Mouse (Mus musculus): ENCODE measurements around the gene Diras1.
A peak's percentile ranks its signal among the peaks of the same experiment; 100 is the strongest.

Diras1 gene

GRCm38 (mm10) chr10:81028219-81028618 is 2.8 kb upstream of the Diras1 start:
- no peak for DNase-seq (ENCODE audit: low spot score)

- DNase-seq (ENCODE audit: low spot score), result no peak
Measured at GRCm38 (mm10) chr10:81027331-81027730, 1.9 kb upstream of the Diras1 start.

DNA sequence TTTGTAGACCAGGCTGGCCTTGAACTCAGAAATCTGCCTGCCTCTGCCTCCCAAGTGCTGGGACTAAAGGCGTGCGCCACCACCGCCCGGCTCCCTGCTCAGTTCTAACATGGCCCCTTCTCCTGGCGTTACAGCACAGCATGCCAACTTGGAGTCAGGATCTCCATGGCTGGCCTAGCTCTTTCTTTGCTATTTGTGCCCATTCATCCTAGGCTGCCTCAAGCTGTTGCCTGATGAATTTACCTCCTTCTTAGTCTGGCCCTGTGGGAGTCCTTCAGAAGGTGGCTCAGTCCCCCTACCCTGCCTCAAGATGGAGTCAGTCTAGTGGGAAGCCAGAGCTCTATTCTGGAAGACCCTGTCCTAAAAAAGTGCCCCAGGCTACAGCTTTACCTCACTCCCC is 1.4 kb upstream of the Diras1 start:
- DNase-seq (ENCODE audit: low spot score), result no peak

DNA sequence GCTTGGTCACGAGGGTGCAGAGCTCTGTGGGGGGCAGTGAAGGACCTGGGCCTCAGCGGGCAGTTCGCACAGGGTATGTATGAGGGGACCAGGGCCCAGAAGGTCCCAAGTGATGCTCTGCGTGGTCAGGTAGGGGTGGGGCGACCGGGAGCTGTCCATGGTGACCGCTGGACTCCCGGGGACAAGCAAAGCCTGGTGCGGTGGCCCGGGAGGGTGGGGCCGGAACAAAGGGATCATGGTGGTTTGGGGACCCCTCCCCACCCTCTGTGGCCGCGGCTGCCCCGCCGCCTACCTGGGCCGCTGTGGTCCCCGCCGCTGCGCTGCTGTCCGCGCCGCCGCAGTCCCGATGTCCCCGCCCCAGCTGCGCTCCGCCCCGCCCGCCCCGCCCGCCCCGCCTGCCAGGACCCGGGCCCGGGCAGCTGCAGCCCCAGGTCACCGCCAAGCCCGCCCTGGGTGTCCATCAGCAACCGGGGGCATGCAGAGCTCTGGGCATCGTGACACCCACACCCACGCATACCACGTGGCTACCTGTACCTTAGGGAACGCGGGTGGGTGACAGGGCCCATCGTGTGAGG is 328 bp downstream of the Diras1 start:
- no peak for DNase-seq (ENCODE audit: low spot score)

GRCm38 (mm10) chr10:81024346-81024937 is 1.0 kb downstream of the Diras1 start:
- no peak for DNase-seq (ENCODE audit: low spot score)

DNA sequence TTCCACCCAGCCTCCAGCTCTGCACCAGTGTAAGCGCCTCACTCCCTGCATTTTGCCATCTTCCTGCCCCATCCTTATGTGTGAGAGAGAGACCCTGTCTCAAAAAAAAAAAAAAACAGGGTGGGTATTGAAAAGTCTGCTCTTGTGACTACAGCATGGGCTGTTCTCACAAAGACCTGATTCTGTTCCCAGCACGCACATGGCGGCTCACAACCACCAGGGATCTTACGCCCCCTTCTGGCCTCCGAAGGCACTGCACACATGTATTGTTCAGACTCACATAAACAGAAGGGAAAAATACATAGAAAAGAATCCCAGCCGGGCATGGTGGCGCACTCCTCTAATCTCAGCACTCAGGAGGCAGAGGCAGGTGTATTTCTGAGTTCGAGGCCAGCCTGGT is 2.7 kb downstream of the Diras1 start:
- peak; percentile 75 for DNase-seq (ENCODE audit: low spot score)

GRCm38 (mm10) chr10:81021547-81022110 is 3.8 kb downstream of the Diras1 start:
- DNase-seq (ENCODE audit: low spot score), result no peak

GRCm38 (mm10) chr10:81020207-81020606 is 5.3 kb downstream of the Diras1 start:
- no peak for DNase-seq (ENCODE audit: low spot score)

GRCm38 (mm10) chr10:81019687-81020086 is 5.8 kb downstream of the Diras1 start:
- DNase-seq (ENCODE audit: low spot score), result no peak

- peak; percentile 89 for DNase-seq (ENCODE audit: low spot score)
Measured at GRCm38 (mm10) chr10:81018326-81018725, 7.1 kb downstream of the Diras1 start.

- no peak for DNase-seq (ENCODE audit: low spot score)
Measured at GRCm38 (mm10) chr10:81016645-81017044, 8.8 kb downstream of the Diras1 start.

- no peak for DNase-seq (ENCODE audit: low spot score)
Measured at GRCm38 (mm10) chr10:81015666-81016065, 9.8 kb downstream of the Diras1 start.

DNA sequence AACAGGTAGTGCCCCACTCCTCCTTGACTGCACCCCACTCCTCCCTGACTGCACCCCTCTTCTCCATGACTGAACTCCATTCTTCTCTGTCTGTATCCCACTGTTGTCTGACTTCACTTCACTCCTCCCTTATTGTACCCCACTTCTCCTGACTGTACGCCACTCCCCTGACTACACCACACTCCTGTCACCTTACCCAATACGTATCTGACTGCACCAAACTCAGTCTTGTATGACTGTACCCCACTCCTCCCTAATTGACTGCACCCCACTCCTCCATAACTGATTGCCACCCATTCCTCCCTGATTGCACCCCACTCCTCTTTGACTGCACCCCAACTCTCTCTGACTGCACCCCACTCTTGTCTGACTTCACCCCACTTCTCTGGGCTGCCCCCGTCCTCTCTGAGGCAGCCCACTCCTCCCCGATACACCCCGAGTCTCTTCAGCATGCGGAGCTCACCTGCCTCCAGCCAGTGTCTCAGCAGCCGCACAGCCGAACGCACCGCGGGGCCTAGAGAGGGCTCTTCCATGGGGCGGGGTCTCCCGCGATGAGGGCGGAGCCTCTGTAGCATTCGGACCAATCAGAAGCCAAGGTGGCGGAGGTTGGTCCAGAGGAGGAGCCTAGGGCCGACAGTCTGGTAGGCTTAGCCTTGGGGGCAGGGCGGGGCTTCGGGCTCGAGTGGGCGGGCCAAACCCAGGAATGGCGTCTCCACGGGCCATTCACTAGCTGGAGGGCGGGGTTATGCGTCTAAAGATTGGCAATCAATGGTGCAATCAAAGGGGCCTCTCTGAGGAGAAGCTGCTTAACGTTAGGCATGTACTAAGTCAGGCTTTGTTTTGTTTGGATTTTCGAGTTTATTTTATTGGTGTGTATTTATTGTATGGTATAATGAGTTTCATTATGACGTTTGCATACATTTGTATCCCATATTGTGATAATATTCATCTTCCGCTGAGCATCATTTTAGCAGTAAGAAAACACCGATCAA is 10.8 kb downstream of the Diras1 start, which contains the start of gene Gng7:
Gng7 (minus strand) TSS at position 553 of the 992 bp plus-strand sequence.
- peak; percentile 98 for DNase-seq (ENCODE audit: low spot score)

GRCm38 (mm10) chr10:81010851-81011250 is 14.6 kb downstream of the Diras1 start:
- DNase-seq (ENCODE audit: low spot score), result no peak

DNA sequence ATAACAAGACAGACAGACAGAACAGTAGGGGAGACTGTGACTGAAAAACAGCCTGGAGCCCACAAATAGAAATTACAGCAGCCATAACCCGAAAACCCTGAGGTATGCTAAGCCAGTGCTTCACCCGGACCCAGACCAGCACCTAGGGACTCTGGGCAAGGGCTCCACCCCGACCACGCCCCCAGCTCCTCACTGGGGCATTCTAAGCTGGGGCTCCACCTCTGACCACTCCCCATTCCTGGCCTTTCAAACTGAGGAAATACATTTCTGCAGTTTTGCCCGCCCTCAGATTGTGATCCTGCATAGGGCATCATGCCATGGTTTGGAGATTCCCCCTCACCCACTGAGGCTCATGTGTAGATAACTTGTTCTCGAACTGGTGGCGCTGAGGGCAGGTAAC is 18.2 kb downstream of the Diras1 start:
- DNase-seq (ENCODE audit: low spot score), result no peak

- no peak for DNase-seq (ENCODE audit: low spot score)
Measured at GRCm38 (mm10) chr10:81006005-81006677, 19.3 kb downstream of the Diras1 start.

DNA sequence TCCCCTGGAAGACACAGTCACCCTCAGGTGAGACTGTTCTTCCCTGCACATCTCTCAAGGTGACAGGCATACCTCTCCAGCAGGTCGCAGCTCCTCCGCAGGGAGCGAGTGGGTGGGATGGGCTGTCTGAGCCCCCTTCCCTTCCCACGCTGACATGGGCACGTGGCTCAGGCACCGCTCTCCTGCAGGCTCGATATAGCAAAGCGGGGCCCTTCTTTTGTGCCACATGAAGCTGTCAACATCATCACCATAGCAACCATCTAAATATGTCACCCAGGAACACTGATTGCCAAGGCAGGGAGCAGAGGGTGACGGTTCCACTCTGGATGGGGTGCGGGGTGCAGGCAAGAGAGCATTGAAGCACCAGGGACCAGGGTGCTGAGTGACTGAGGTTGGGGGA is 24.3 kb downstream of the Diras1 start:
- DNase-seq (ENCODE audit: low spot score), result no peak

- no peak for DNase-seq (ENCODE audit: low spot score)
Measured at GRCm38 (mm10) chr10:81000197-81001062, 25.0 kb downstream of the Diras1 start.

DNA sequence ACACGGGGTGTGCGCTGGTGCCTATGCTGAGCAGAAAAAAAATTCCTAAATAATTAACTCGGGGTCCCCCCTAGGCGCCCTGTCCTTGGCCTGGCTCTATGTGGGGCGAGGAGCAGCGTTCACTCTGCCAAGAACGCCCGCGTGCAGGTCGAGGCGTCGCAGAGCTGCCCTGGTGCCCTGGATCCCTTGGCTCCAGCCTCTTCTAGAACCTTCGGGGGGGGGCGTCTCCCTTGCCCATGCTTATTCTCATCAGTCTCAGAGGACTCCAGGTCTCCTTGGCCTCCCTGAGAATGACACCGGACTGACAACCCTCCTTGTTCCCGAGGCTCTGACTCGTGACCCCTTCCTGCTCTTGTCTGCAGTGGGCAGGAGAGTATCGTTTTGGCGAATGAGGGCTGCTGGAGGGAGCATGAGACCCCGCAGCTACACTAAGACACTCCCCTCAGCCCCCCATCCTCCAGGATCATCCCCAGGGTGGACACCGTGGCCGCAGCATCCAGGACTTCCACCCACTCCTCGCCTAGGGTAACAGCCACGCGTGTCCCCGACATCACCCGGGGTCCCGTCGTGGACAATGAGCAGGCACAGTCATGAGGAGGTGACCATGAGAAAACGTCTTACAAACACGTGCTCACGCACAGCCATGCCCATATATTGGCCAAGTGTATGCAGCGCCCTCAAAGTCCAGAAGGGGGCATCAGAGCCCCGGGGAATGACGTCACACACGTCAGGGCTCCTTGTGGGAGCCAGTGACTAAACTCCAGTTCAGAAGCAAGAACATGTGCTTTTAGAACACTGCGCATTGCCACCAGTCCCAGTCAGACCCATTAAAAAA is 25.9 kb downstream of the Diras1 start:
- DNase-seq (ENCODE audit: low spot score), result peak; percentile 70

- DNase-seq (ENCODE audit: low spot score), result no peak
Measured at GRCm38 (mm10) chr10:80998778-80999177, 26.7 kb downstream of the Diras1 start.

Measured in testis, postnatal 14 days (tissue).